Mouse (Mus musculus): ENCODE measurements around the gene Apopt1. TPM values are rescaled to one million over a fixed set of nuclear protein-coding genes. Genes with fewer than 3 reads are reported as not detected.
"Not testable (repeated sequence)": the region's sequence is repeated elsewhere in the genome, so short reads cannot be mapped to it uniquely, and the experiment has no call there.

The Apopt1 gene
- total RNA-seq, 2 experiments from 2014 or later: 39.8 to 41.6 TPM

DNA sequence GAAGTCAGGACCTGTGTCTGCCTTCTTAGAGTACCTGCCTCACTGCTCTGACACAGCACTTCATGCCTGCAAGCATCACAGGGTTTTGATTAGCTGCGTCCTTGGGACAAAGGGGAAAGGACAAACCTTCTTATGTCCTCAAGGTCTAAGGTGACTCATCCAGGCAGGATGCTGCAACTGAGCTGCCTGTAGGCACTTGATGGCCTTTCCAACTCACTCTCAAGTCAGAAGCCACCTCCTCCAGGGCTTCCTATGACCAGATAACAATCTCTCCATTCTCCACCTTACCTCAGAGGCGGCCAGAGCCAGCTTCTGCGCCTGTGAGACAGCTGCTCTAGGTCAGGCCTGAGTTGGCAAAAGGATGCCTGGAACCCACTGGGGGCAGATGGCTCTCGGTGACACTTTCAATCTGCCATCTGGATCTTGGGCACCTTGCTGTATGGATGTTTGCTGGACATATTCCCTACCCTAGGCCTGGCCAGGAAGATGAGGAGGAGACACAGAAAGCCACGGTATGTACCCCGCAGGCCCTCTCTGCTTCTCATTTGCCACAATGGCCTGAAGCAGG lies 14.6 kb upstream of the Apopt1 start:
- no peak for DNase-seq (ENCODE audit: low spot score in 2 of 2)
- intact Hi-C loops (cut with DNase I): loop anchor here (5.0 kb wide), 1 partner anchor 46 kb away; no protein-coding TSS in a partner anchor

DNA sequence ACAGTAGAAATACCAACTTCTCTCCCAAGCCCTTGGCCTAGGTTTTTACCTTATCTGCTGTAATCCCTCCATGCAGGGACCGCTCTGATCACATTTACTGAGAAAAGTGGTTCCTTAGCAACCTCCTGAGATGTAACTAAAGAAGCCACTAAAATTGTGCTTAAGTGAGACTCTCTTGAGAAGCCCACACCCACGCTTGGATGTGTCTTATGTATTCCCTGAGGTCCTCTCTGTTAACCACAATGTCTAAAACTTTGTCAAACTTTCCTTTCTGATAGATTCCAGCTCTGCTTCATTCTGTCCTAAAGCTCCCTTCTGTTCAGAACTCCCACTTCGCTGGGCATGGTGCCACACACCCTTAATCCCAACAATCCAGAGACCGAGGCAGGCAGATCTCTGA lies 13.5 kb upstream of the Apopt1 start:
- peak in 1 of 2 experiments; percentile 45 for DNase-seq (ENCODE audit: low spot score in 2 of 2)
- intact Hi-C loops (cut with DNase I): loop anchor here (5.0 kb wide), 1 partner anchor 47 kb away; no protein-coding TSS in a partner anchor

DNA sequence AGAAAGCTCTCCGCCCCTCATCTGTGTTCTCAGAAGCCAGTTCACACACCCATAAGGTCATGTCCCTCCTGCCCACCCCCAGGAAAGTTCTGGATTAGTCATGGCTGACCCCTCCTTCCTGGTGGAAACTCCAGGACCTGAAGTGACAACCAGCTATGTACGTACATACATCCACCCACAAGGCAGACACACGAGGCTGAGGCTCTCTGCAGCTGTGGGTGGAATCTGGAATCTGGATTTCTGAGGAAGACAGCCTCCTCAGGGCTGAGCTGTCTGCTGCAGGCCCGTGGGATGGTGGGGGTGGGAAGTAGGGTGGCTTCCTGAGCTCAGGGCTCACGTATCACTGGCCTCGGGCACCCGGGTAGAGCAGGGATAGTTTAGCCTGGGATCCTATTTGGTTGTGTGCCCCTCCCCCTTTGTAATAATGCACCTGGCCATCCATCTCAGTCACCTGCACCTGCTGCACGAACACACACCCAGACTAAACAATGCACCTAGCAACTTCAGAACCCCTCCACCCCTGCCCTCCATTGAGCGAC lies 12.1 kb upstream of the Apopt1 start:
- DNase-seq (ENCODE audit: low spot score in 2 of 2): peak in 1 of 2 experiments; percentile 46
- intact Hi-C loops (cut with DNase I): no loop called here

DNA sequence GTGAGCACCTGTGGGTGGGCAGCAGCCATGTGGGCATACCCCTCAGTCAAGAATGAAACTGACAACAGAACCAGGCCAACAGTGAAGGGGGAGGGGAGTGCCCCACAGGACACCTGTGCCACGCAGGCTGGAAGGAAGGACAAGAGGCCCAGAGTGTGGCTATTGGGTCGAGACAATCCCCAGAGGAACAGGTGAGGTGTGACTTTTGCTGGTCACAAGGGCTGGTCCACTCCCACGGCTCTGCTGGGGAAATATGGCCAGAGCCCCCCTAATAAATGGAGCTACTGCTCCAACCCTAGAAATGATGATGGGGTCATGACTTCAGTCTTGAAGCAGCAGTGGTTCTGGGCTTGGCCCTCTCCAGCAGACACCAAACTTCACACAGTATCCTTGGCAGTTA lies 9.8 kb upstream of the Apopt1 start:
- intact Hi-C loops (cut with DNase I): no loop called here
- no peak for DNase-seq (ENCODE audit: low spot score in 2 of 2)

DNA sequence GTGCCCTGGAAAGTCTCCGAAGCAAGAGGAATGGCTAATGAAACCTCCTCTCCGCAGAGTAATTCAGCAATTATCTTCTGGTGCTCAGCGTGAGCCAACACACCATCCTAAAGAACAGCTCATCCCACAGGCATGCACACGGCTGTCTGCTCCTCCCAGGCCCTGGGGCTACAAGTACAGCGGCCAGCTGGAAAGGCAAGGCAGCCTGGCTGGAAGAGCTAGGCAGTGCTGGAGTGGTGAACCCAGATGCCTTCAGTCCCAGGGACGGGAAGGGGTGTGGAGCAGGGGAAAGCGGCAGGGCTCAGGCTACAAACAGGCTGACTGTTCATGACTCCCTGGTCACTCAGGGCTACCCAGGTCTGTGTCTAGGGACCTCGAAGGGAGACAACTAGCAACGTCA lies 8.5 kb upstream of the Apopt1 start:
- intact Hi-C loops (cut with DNase I): no loop called here
- DNase-seq (ENCODE audit: low spot score in 2 of 2): no peak

DNA sequence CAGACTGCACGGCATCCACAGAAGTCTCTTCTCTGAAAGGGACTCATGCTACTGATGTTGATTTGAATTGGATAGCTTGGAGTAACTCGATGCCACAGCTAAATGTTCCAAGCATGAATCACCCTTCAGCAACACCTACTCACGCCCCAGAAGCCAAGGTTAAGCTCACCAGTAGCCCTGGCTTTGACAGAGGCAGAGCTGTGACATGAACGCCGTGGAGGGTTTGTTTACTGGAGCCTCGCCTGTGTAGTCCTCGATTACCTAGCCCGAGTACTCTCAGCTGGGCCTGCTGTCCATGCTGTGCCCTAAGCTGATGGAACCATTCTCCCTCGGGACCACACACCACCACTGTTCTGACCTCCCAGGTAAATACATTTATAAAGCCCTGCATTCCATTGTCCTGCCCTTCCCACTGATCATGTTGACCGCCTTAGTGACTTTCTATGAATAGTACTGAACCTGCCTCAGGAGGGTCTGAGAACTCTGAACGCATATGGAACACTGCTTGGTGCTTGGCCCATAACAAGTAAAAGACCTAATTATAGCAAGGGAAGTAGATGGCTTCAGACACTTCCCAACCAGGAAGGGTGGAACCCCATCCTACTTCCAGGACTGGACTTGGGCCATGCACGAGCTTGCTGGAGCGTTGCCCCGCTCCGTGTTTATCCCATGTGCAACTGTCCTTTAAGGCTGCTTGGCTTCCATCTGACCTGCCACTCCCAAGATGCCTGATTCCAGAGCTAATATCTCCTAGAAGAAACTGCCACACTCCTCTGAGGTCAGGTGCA lies 7.7 kb upstream of the Apopt1 start:
- intact Hi-C loops (cut with DNase I): no loop called here
- DNase-seq (ENCODE audit: low spot score in 2 of 2): no peak

DNA sequence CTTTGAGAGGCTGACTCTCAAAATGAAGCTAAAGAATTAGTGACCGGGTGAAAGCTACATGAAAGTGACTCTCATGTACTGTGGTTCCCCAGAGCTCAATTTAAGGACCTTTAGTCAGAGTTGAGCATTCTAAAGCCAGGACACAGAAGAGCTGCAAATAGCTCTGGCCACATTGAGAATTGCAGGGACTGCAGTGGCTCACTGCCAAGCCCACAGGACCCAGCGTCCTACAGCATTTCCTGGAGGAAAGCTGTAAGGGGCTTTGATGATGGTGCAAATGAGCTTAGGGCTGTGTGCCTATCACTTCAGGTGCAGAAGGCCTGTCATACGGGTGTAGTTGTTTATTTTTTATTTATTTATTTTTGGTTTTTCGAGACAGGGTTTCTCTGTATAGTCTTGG lies 4.9 kb upstream of the Apopt1 start:
- DNase-seq (ENCODE audit: low spot score in 2 of 2): no peak
- intact Hi-C loops (cut with DNase I): no loop called here

DNA sequence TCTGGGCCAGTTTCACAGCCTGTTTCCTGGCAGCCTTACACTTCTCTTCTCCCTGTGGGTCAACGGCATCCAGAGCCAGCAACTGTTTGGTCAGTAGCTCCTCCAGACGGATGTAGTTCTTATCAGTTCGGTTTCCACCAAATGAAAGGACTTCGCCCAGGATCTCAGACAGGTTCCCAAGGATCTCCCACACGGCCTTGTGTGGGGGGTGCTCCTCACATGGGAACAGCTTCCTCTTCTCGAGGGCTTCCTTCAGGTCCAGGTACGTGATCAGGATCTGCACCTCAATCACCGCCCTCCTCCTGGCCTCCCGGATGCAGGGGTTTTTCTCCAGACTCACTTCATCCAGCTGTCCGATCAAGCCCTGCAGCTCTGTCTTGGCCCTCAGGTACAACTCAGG lies 3.0 kb upstream of the Apopt1 start:
- DNase-seq (ENCODE audit: low spot score in 2 of 2): no peak
- intact Hi-C loops (cut with DNase I): loop anchor here (5.0 kb wide), 1 partner anchor 43 kb away; no protein-coding TSS in a partner anchor

DNA sequence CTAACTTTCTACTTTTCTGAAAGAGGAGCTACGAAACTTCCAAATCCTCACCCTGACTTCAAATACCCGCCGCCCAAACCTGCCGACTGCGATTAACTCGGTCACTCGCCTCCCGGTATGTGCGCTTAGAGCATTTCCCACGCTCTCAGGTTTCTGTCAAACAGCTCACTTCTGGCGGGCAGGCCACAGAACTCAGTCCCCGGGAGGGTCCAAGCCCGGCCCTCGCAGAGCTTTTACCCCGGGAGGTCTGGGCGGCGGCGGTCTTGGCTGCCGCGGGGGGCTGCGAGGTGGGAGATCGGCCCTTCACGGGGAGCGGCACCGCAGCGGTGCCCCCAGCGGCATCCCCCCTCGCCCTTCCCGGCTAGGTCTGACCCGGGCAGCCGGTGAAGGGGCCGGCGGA lies 585 bp upstream of the Apopt1 start:
- DNase-seq (ENCODE audit: low spot score in 2 of 2): peak in 1 of 2 experiments; percentile 38
- intact Hi-C loops (cut with DNase I): loop anchor here (5.0 kb wide), 1 partner anchor 45 kb away; no protein-coding TSS in a partner anchor

DNA sequence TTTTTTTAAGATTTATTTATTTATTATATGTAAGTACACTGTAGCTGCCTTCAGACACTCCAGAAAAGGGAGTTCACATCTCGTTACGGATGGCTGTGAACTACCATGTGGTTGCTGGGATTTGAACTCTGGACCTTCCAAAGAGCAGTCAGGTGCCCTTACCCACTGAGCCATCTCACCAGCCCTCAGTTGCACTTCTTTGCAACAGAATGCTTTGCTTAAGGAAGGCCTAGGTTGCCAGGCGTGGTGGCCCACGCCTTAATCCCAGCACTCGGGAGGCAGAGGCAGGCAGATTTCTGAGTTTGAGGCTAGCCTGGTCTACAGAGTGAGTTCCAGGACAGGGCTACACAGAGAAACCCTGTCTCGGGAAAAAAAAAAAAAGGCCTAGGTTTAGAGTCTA lies 819 bp downstream of the Apopt1 start:
- not testable (repeated sequence) for DNase-seq (ENCODE audit: low spot score in 2 of 2)
- intact Hi-C loops (cut with DNase I): loop anchor here (5.0 kb wide), 1 partner anchor 47 kb away; no protein-coding TSS in a partner anchor

DNA sequence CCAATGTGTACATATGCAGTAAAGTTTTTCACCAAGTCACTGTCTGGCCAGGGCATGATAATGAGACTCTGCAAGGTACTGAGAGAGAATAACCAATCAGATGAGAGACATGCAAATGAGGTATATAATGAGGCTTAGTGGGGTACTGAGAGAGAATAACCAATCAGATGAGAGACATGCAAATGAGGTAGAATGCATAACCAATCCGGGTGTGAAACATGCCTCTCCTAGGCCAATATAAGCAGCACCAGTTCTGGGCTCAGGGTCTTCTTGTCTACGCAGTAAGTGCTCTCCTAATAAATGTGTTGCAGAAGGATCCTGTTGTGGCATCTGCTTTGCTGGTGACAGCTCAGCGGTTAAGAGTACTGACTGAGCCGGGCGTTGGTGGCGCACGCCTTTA lies 3.4 kb downstream of the Apopt1 start:
- no peak for DNase-seq (ENCODE audit: low spot score in 2 of 2)
- intact Hi-C loops (cut with DNase I): no loop called here

DNA sequence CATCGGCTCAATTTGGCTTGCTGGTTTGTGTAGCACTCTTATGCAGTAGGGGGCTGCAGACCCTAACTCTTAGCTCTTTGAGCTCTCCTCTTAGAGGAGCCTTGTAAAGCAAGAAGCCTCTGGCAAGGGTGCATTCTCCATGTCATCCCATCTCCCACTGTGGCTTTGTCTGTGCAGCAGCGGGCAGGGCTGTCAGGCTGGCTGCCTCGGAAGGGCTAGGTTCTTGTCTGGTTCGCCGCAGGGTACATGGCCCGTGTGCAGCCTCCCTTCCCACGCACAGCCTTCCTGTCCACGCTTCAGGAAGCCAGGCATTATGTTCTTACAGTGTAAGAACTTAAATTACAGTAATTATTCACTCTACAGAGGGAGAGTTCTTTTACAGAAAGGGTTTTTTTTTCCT lies 5.6 kb downstream of the Apopt1 start:
- intact Hi-C loops (cut with DNase I): no loop called here

DNA sequence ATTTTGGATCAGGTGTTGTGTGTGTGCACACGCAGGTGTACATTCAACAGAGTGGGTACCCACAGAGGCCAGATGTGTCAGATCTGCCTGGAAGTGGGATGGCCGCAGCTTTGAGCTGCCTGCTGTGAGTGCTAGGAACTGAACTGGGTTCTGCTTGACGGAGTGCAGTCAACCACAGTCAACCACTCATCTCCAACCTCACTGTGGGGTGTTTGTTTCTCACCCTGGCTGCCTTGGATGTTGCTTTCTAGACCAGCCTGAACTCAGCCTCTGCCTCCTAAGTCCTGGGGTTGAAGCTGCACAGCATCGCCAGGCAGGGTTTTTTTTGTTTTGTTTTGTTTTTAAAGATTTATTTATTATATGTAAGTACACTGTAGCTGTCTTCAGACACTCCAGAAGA lies 7.2 kb downstream of the Apopt1 start:
- no peak for DNase-seq (ENCODE audit: low spot score in 2 of 2)
- intact Hi-C loops (cut with DNase I): no loop called here

More for the DNA sequence above, 5.6 kb downstream of the Apopt1 start:
- DNase-seq (ENCODE audit: low spot score in 2 of 2): peak in 1 of 2 experiments; percentile 27

DNA sequence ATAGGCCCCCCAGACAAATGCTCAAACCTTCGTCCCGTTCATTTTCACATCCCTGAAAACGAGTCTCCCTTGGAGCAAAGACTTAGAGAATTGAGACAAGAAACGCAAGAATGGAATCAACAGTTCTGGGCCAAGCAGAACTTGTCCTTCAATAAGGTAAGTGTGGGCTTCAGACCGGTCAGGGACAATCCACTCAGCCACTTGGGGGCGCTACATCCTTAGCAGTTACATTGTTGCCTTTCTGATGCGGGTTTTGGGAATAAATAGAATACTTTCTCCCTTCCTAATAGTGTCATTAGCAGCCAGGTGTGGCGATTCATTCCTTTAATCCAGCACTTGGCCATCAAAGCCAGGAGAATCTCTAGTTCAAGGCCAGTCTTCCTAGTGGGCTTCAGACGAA lies 9.6 kb downstream of the Apopt1 start:
- intact Hi-C loops (cut with DNase I): no loop called here
- DNase-seq (ENCODE audit: low spot score in 2 of 2): no peak

DNA sequence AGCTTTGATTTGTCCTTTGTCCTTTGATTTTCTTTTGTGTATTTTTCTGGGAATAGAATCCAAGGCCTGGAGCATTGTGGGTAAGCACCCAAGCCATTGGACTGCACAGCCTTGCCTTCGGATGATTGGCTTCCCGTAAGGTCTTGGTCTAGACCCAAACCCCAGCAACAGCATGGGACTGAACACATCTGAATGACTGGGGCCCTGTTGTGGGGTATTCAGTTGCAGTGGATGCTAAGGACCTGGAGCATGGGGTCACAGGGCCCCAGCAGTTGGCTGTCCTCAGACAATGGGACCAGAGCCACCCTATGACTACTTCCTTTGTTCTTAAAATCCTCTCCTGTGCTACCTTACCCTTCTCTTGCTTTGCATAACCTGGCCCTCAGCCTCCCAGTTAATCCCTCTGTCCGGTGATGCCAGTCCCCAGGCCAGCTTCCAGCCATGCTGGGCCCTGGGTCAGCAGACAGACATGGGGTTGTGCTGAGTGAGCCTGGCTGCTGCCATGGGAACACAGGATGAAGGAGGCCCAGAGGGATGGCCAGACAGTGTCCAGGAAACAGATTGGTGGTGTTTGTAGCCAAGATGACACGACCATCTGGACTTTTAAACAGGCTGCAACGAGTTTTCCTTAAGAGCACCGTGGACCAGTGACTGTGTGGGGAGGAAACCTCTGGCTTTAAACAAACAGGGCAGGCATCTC lies 11.7 kb downstream of the Apopt1 start:
- no peak for DNase-seq (ENCODE audit: low spot score in 2 of 2)
- intact Hi-C loops (cut with DNase I): no loop called here

DNA sequence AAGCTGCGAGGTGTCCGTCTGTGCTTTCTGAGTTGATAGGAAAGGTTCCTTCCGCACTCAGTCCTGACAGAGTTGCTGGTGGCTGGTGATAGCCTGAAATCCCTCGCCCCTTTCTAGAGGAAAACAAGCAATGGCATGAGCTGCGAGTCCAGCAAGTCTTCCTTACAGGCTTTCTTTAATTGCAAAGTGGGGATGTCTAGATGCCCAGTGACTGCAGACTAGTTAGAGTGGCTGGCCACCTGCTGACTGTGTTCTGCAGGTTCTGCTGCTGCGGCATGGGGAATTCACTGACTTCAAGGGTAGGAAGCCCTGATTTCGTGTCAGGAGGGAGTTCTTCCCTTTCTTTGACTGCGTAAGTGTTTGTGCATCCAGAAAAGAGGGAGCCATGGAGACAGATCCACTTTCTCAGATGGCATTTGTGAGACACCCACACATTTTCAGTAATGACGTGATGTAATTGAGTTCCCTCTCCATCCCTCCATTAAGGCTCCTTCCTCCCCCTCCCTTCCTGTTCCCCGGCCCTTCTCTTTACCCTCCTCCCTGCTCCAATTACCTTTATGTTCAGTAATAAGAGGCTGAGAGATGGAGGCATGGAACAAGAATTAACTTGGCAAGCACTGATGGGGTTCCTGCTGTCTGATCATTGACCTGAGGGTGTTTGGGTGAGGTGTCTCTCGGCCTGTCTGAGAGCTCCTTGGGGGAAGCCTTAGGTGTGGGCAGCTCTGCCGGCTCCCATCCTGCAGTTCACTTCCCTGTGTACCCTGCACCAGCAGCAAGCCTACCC lies 12.5 kb downstream of the Apopt1 start:
- intact Hi-C loops (cut with DNase I): no loop called here
- peak; percentile 50 to 60 for DNase-seq (ENCODE audit: low spot score in 2 of 2)

DNA sequence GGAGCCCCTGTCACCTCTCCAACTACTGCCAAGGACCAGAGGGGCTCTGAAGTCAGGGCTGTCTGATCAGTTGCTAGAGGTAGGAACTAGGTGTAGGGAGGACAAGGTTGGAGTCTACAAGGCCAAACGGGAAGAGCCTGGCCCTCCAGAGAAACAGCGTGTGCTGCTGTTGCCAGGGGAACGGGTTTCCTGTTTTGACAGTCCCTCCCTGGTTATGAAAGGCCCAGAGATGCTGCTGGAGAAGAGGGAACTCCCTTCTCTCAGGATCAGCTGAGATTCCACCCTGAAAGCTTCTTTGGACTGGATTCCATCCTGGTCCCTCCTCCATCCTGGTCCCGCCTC lies 13.0 kb downstream of the Apopt1 start:
- intact Hi-C loops (cut with DNase I): no loop called here
- DNase-seq (ENCODE audit: low spot score in 2 of 2): peak; percentile 68 to 69

DNA sequence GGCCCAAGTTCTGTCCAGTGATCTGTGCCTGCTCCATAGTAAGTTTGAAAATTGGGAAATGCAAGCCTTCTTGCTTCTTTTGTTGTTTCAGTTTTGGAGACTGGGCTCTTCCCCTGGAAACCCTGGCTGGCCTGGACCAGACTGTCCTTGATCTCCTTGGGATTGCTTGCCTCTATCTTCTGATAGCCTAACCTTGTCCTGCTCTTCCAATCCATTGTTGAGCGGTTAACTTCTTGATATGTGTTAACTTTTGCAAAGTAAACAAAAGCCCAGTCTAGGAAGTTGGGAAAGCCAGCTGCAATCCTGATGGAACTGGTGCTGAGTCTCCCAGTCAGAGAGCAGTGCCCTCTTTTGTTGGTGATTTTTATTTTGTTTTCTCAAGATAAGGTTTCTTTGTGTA lies 14.9 kb downstream of the Apopt1 start:
- intact Hi-C loops (cut with DNase I): no loop called here
- DNase-seq (ENCODE audit: low spot score in 2 of 2): no peak

Data from left cerebral cortex, postnatal 36 days (tissue).